Mouse (Mus musculus) brain, embryonic 14.5 days (tissue): Measurements from ENCODE around the gene G430095P16Rik.

ENCODE experiments used
- CTCF ChIP-seq: fragments of 200-500 bp; IDR thresholded peaks from 2 replicates; pipeline ENCODE4 v1.5.1; 2012; ENCODE audit warnings: inconsistent platforms, mild to moderate bottlenecking, moderate library complexity, borderline replicate concordance; ENCODE audit not compliant: insufficient read depth, insufficient read length; ENCODE audit errors: extremely low read depth
- POLR2A ChIP-seq: fragments of 200-500 bp; IDR thresholded peaks from 2 replicates; pipeline ENCODE4 v1.6.1; 2012; ENCODE audit warnings: mild to moderate bottlenecking, inconsistent platforms, borderline replicate concordance; ENCODE audit not compliant: poor library complexity, insufficient read depth, insufficient read length, severe bottlenecking; ENCODE audit errors: extremely low read depth

- TF ChIP-seq CTCF: no peak
- TF ChIP-seq POLR2A: no peak
These were observed 29.5 kb upstream of the G430095P16Rik start for GRCm38 (mm10) chr8:84693332-84693731.
